In the genomic region with DNA sequence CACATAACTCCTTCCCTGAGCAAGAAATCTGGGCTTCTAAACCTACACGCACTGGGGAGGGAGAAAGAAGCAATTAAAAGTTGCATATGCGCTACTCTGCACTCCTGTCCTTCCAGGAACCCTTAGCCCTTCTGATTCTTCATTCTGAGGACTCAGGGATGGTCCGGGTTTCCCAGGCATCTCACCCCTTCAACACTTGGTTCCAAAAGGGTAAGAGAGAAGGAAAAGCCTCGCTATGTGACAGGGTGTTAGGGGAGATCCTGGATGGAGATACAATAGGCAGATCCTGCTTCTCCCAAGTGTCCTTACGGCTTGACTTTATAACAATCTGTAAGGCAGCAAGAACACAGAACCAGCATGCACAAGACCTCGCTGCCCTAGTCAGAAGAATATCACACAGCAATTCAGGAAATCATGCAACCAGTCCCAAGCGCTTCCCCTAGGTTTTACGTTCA, we compare ENCODE assay signal across 8 mouse cellular contexts. TPM values are rescaled to one million over a fixed set of nuclear protein-coding genes. Genes with fewer than 3 reads are reported as not detected.
DNase-seq lines count a peak whose midpoint lies in the region; ATAC-seq and TF ChIP-seq lines count a peak whose summit lies in the region.

No protein-coding gene starts in this region.

- no peaks in the 10 kb centered on the region; the same call in 1 of the 2 replicates for H3K36me3 ChIP-seq in ES-Bruce4 (ENCODE audit: control insufficient read depth, insufficient read depth, low read length, poor library complexity, severe bottlenecking)
- peaks cover 39% of the 10 kb centered on the region for H3K36me3 ChIP-seq in heart, embryonic 14.5 days (ENCODE audit: control insufficient read depth, insufficient read depth, low read length)
- H3K36me3 ChIP-seq in liver, embryonic 14.5 days (replicated peaks; ENCODE audit: control insufficient read depth, insufficient read depth, low read depth), result peaks cover 48% of the 10 kb centered on the region

- H3K27me3 ChIP-seq in ES-Bruce4 (ENCODE audit: control insufficient read depth, insufficient read depth, low read length, poor library complexity, severe bottlenecking), result no peaks in the 10 kb centered on the region
- H3K27me3 ChIP-seq in heart, embryonic 14.5 days (ENCODE audit: control insufficient read depth, insufficient read depth, low read length), result no peaks in the 10 kb centered on the region
- no peaks in the 10 kb centered on the region for H3K27me3 ChIP-seq in liver, embryonic 14.5 days (ENCODE audit: control insufficient read depth, insufficient read depth, low read length)

- no peaks in the 10 kb centered on the region for H3K9me3 ChIP-seq in ES-Bruce4 (replicated peaks; ENCODE audit: control insufficient read depth, insufficient read depth, low read length, poor library complexity, severe bottlenecking)
- H3K9me3 ChIP-seq in heart, embryonic 14.5 days (ENCODE audit: control insufficient read depth, low read length), result no peaks in the 10 kb centered on the region
- no peaks in the 10 kb centered on the region for H3K9me3 ChIP-seq in liver, embryonic 14.5 days (ENCODE audit: control insufficient read depth, low read length)

- no peak for TF ChIP-seq POLR2A in ES-Bruce4 (IDR thresholded peaks at IDR 0.05; ENCODE audit: insufficient read depth, low read length)

- peak overlapping the region; percentile 82 for H3K27ac ChIP-seq in ES-Bruce4 (ENCODE audit: insufficient read depth, low read length)
- peak overlapping the region; percentile 72 to 99 for H3K27ac ChIP-seq in heart, embryonic 14.5 days (replicated peaks in 1 of 2; ENCODE audit: control insufficient read depth in 1 of 2, insufficient read depth in 1 of 2, low read depth in 2 of 2, low read length in 2 of 2)
- H3K27ac ChIP-seq in liver, embryonic 14.5 days, result no peak overlapping the region

- H3K9ac ChIP-seq in ES-Bruce4 (ENCODE audit: low read depth, poor library complexity, severe bottlenecking), result peak overlapping the region; percentile 91
- H3K9ac ChIP-seq in heart, embryonic 14.5 days (ENCODE audit: low read length), result peak overlapping the region; percentile 70
- H3K9ac ChIP-seq in liver, embryonic 14.5 days (replicated peaks), result no peak overlapping the region

- ATAC-seq in heart, embryonic 14.5 days (ENCODE audit: insufficient number of reproducible peaks, insufficient read depth, low FRiP score, low read depth), result no peak
- no peak for ATAC-seq in liver, embryonic 14.5 days (ENCODE audit: insufficient read depth)

- no peak for TF ChIP-seq CTCF in ES-Bruce4 (IDR thresholded peaks at IDR 0.05; ENCODE audit: low read depth, low read length)
- TF ChIP-seq CTCF in liver, embryonic 14.5 days (IDR thresholded peaks at IDR 0.05; ENCODE audit: low read depth), result no peak

- H3K4me2 ChIP-seq in heart, embryonic 14.5 days (ENCODE audit: low read length), result peak overlapping the region; percentile 65
- peak overlapping the region; percentile 28; the same call in 1 of the 2 replicates for H3K4me2 ChIP-seq in liver, embryonic 14.5 days (ENCODE audit: low read depth)

- H3K4me1 ChIP-seq in ES-Bruce4 (ENCODE audit: control insufficient read depth, insufficient read depth, low read length), result peaks cover 11% of the 10 kb centered on the region
- H3K4me1 ChIP-seq in heart, embryonic 14.5 days (ENCODE audit: control insufficient read depth in 2 of 2, insufficient read depth in 2 of 2, low read length in 2 of 2), result peaks cover 76 to 96% of the 10 kb centered on the region in 2 experiments
- peaks cover 23 to 66% of the 10 kb centered on the region in 2 experiments for H3K4me1 ChIP-seq in liver, embryonic 14.5 days (replicated peaks; ENCODE audit: control insufficient read depth in 2 of 2, insufficient read depth in 2 of 2, low read length in 1 of 2)

- TF ChIP-seq EP300 in ES-Bruce4 (IDR thresholded peaks at IDR 0.05; ENCODE audit: insufficient read depth, low read depth, low read length), result no peak
- TF ChIP-seq EP300 in liver, embryonic 14.5 days (IDR thresholded peaks at IDR 0.05; ENCODE audit: low read depth), result no peak

- peak; percentile 64 for DNase-seq in cerebellum, adult 8-10 months
- no peak for DNase-seq in cerebellum, adult 11-12 months
- no peak for DNase-seq in liver, embryonic 14.5 days (ENCODE audit: low read depth in 3 of 3, low spot score in 3 of 3)
- DNase-seq in thymus, postnatal 36 days, result no peak
- no peak for DNase-seq in urinary bladder, postnatal 25 days (ENCODE audit: low spot score)
- DNase-seq in spleen, postnatal 14 days (ENCODE audit: low spot score in 2 of 2), result no peak

- H3K4me3 ChIP-seq in ES-Bruce4 (ENCODE audit: low read depth, low read length), result no peak overlapping the region
- H3K4me3 ChIP-seq in heart, embryonic 14.5 days (ENCODE audit: control insufficient read depth in 1 of 2, insufficient read depth in 1 of 2, low read depth in 1 of 2, low read length in 2 of 2), result peak overlapping the region in 1 of 2 experiments; percentile 8; a peak in 1 of 4 replicates
- no peak overlapping the region for H3K4me3 ChIP-seq in liver, embryonic 14.5 days (ENCODE audit: insufficient read depth in 1 of 2, low read depth in 2 of 2, low read length in 2 of 2)

- WGBS in heart, embryonic 14.5 days, result 24% methylated on average over 8 of the region's 8 CpGs
- 68% methylated on average over 8 of the region's 8 CpGs for WGBS in liver, embryonic 14.5 days (ENCODE audit: insufficient replicate concordance)

RNA-seq across cellular contexts. Expression of a gene that starts 19.9 kb away (rescaled TPM):
- 231 and 237 TPM in 2 replicates for polyA plus RNA-seq in ES-Bruce4 (2011; ENCODE audit: insufficient read depth, insufficient read length, low read depth, missing spikeins)
- polyA plus RNA-seq in heart, embryonic 14.5 days (2014; fragmentation: Nextera tagmentation; extraction: Ambion mirVana), result 35.9 and 38.0 TPM in 2 replicates
- polyA plus RNA-seq in liver, embryonic 14.5 days (2012; rRNA removed), result 13.5 and 17.7 TPM in 2 replicates
- polyA plus RNA-seq in liver, embryonic 14.5 days (2014; fragmentation: Nextera tagmentation; extraction: Ambion mirVana), result 16.3 and 18.5 TPM in 2 replicates
